ENCODE assay signal across 10 mouse cellular contexts in genomic region chr2:157095005-157095755, GRCm38 (mm10). TPM values are rescaled to one million over a fixed set of nuclear protein-coding genes. Genes with fewer than 3 reads are reported as not detected.
DNase-seq lines count a peak whose midpoint lies in the region; ATAC-seq and TF ChIP-seq lines count a peak whose summit lies in the region.
"Had no signal": no experiment of that assay in that cellular context is flagged by ENCODE, and none has a peak within 500 bp of the region (broad histone marks: within the 10 kb centered on the region; RNA-seq: fewer than 3 reads in every experiment).

No protein-coding gene starts in this region.

- ATAC-seq in forebrain, embryonic 15.5 days (replicated peaks): peak; percentile 53; the same call in 1 of the 2 replicates
- ATAC-seq in hindbrain, embryonic 12.5 days (ENCODE audit: low FRiP score): peak; percentile 48; the same call in 1 of the 2 replicates
- ATAC-seq in midbrain, embryonic 16.5 days: peak; percentile 68; the same call in 1 of the 2 replicates

- H3K27ac ChIP-seq in testis, adult 2 months (ENCODE audit: control insufficient read depth, insufficient read depth, low read depth, low read length): no peak overlapping the region
- H3K27ac ChIP-seq in forebrain, embryonic 15.5 days (replicated peaks): no peak overlapping the region
- H3K27ac ChIP-seq in hindbrain, embryonic 12.5 days: no peak overlapping the region
- H3K27ac ChIP-seq in limb, embryonic 10.5 days: no peak overlapping the region
- H3K27ac ChIP-seq in midbrain, embryonic 16.5 days (ENCODE audit: low read length): no peak overlapping the region
- H3K27ac ChIP-seq: embryonic facial prominence, embryonic 13.5 days had no signal

- H3K4me2 ChIP-seq in forebrain, embryonic 15.5 days (replicated peaks): no peak overlapping the region
- H3K4me2 ChIP-seq in hindbrain, embryonic 12.5 days (replicated peaks): no peak overlapping the region
- no peak overlapping the region for H3K4me2 ChIP-seq in midbrain, embryonic 16.5 days (ENCODE audit: low read length)
- H3K4me2 ChIP-seq: embryonic facial prominence, embryonic 13.5 days had no signal

- H3K4me1 ChIP-seq in testis, adult 2 months (ENCODE audit: control insufficient read depth, insufficient read depth, low read length): no peaks in the 10 kb centered on the region; the same call in 1 of the 2 replicates
- H3K4me1 ChIP-seq in forebrain, embryonic 15.5 days: peaks cover 6% of the 10 kb centered on the region
- no peaks in the 10 kb centered on the region for H3K4me1 ChIP-seq in hindbrain, embryonic 12.5 days
- H3K4me1 ChIP-seq in limb, embryonic 10.5 days: peaks cover 6% of the 10 kb centered on the region; the same call in 1 of the 2 replicates
- no peaks in the 10 kb centered on the region; the same call in 1 of the 2 replicates for H3K4me1 ChIP-seq in midbrain, embryonic 16.5 days (ENCODE audit: control insufficient read depth, insufficient read depth, low read length)

- H3K9me3 ChIP-seq in forebrain, embryonic 15.5 days: no peaks in the 10 kb centered on the region
- no peaks in the 10 kb centered on the region for H3K9me3 ChIP-seq in hindbrain, embryonic 12.5 days (replicated peaks)
- no peaks in the 10 kb centered on the region for H3K9me3 ChIP-seq in limb, embryonic 10.5 days (replicated peaks)
- H3K9me3 ChIP-seq in midbrain, embryonic 16.5 days (replicated peaks; ENCODE audit: control insufficient read depth, low read length, poor library complexity, severe bottlenecking): no peaks in the 10 kb centered on the region
- H3K9me3 ChIP-seq: embryonic facial prominence, embryonic 13.5 days had no signal

- no peaks in the 10 kb centered on the region for H3K36me3 ChIP-seq in testis, adult 2 months (ENCODE audit: control insufficient read depth, insufficient read depth, low read length)
- H3K36me3 ChIP-seq in forebrain, embryonic 15.5 days: no peaks in the 10 kb centered on the region
- H3K36me3 ChIP-seq in hindbrain, embryonic 12.5 days: peaks cover 9% of the 10 kb centered on the region; the same call in 1 of the 2 replicates
- H3K36me3 ChIP-seq in limb, embryonic 10.5 days: peaks cover 30% of the 10 kb centered on the region
- no peaks in the 10 kb centered on the region; the same call in 1 of the 2 replicates for H3K36me3 ChIP-seq in midbrain, embryonic 16.5 days (ENCODE audit: control insufficient read depth, insufficient read depth, low read length)

- DNase-seq in testis, postnatal 14 days (ENCODE audit: low spot score): no peak
- DNase-seq in c-Kit-positive CD71-positive TER-119-positive erythroid progenitor cells, embryonic 14.5 days (ENCODE audit: low spot score): peak; percentile 43
- DNase-seq in limb, embryonic 10.5 days (ENCODE audit: low spot score): peak; percentile 77
- peak; percentile 90 for DNase-seq in testis, postnatal 10 days (ENCODE audit: low spot score)

- WGBS in forebrain, embryonic 15.5 days: 61% methylated on average over 9 of the region's 9 CpGs
- WGBS in hindbrain, embryonic 12.5 days: 59% methylated on average over 9 of the region's 9 CpGs
- 70% methylated on average over 9 of the region's 9 CpGs for WGBS in limb, embryonic 10.5 days
- 62% methylated on average over 9 of the region's 9 CpGs for WGBS in midbrain, embryonic 16.5 days

- peak; percentile 70; the same call in 1 of the 2 replicates for TF ChIP-seq CTCF in testis, adult 2 months (IDR thresholded peaks at IDR 0.05; ENCODE audit: control insufficient read depth, insufficient read depth, insufficient replicate concordance, low read depth, low read length)

- no peak overlapping the region for H3K4me3 ChIP-seq in testis, adult 2 months (ENCODE audit: control insufficient read depth, low read depth, low read length)
- H3K4me3 ChIP-seq in forebrain, embryonic 15.5 days: no peak overlapping the region
- H3K4me3 ChIP-seq in hindbrain, embryonic 12.5 days: no peak overlapping the region
- H3K4me3 ChIP-seq in limb, embryonic 10.5 days: no peak overlapping the region
- no peak overlapping the region for H3K4me3 ChIP-seq in midbrain, embryonic 16.5 days (ENCODE audit: low read depth, low read length)
- H3K4me3 ChIP-seq: embryonic facial prominence, embryonic 13.5 days; myocyte had no signal

- no peak for TF ChIP-seq POLR2A in testis, adult 2 months (IDR thresholded peaks at IDR 0.05; ENCODE audit: control insufficient read depth, low read depth, low read length)

- 0 out of 2 replicates have a peak overlapping the region, but pooled peaks have one; percentile 15 for H3K9ac ChIP-seq in forebrain, embryonic 15.5 days (replicated peaks)
- H3K9ac ChIP-seq in hindbrain, embryonic 12.5 days: no peak overlapping the region
- 0 out of 2 replicates have a peak overlapping the region, but pooled peaks have one; percentile 46 for H3K9ac ChIP-seq in midbrain, embryonic 16.5 days (ENCODE audit: low read depth, low read length)
- H3K9ac ChIP-seq: embryonic facial prominence, embryonic 13.5 days had no signal

- no peaks in the 10 kb centered on the region for H3K27me3 ChIP-seq in testis, adult 2 months (ENCODE audit: control insufficient read depth, insufficient read depth, low read length)
- no peaks in the 10 kb centered on the region for H3K27me3 ChIP-seq in forebrain, embryonic 15.5 days
- H3K27me3 ChIP-seq in hindbrain, embryonic 12.5 days: no peaks in the 10 kb centered on the region
- no peaks in the 10 kb centered on the region for H3K27me3 ChIP-seq in limb, embryonic 10.5 days (ENCODE audit: low read depth, poor library complexity, severe bottlenecking)
- H3K27me3 ChIP-seq in midbrain, embryonic 16.5 days (ENCODE audit: control insufficient read depth, insufficient read depth, low read depth, low read length): no peaks in the 10 kb centered on the region
- H3K27me3 ChIP-seq: embryonic facial prominence, embryonic 13.5 days had no signal

RNA-seq across cellular contexts. Expression of gene Tldc2, which starts 8.3 kb away (rescaled TPM):
- 0.41 TPM in 1 of 2 replicates, not detected in the other for polyA plus RNA-seq in testis, adult 2 months (2012; rRNA removed)
- not detected in 2 replicates for polyA plus RNA-seq in forebrain, embryonic 15.5 days (2015; fragmentation: Nextera tagmentation; extraction: Ambion mirVana)
- polyA plus RNA-seq in hindbrain, embryonic 12.5 days (2016; fragmentation: Nextera tagmentation; extraction: Ambion mirVana): not detected in 2 replicates
- polyA plus RNA-seq in limb, embryonic 10.5 days (2016; fragmentation: Nextera tagmentation; extraction: Ambion mirVana): not detected in 2 replicates
- not detected in 2 replicates for polyA plus RNA-seq in midbrain, embryonic 16.5 days (2015; fragmentation: Nextera tagmentation; extraction: Ambion mirVana)
- polyA plus RNA-seq: embryonic facial prominence, embryonic 13.5 days; myocyte had no signal

RNA-seq across cellular contexts. Expression of gene Soga1, which starts 16.1 kb away (rescaled TPM):
- 3.3 and 4.5 TPM in 2 replicates for polyA plus RNA-seq in testis, adult 2 months (2012; rRNA removed)
- polyA plus RNA-seq in forebrain, embryonic 15.5 days (2015; fragmentation: Nextera tagmentation; extraction: Ambion mirVana): 5.7 and 8.2 TPM in 2 replicates
- 7.7 and 8.6 TPM in 2 replicates for polyA plus RNA-seq in hindbrain, embryonic 12.5 days (2016; fragmentation: Nextera tagmentation; extraction: Ambion mirVana)
- 5.3 and 5.7 TPM in 2 replicates for polyA plus RNA-seq in limb, embryonic 10.5 days (2016; fragmentation: Nextera tagmentation; extraction: Ambion mirVana)
- polyA plus RNA-seq in midbrain, embryonic 16.5 days (2015; fragmentation: Nextera tagmentation; extraction: Ambion mirVana): 5.2 and 5.5 TPM in 2 replicates

RNA-seq across cellular contexts. Expression of gene Samhd1, which starts 39.9 kb away (rescaled TPM):
- polyA plus RNA-seq in testis, adult 2 months (2012; rRNA removed): 5.3 and 5.4 TPM in 2 replicates
- polyA plus RNA-seq in forebrain, embryonic 15.5 days (2015; fragmentation: Nextera tagmentation; extraction: Ambion mirVana): 12.3 and 12.6 TPM in 2 replicates
- polyA plus RNA-seq in hindbrain, embryonic 12.5 days (2016; fragmentation: Nextera tagmentation; extraction: Ambion mirVana): 17.2 and 20.2 TPM in 2 replicates
- 24.0 and 27.3 TPM in 2 replicates for polyA plus RNA-seq in limb, embryonic 10.5 days (2016; fragmentation: Nextera tagmentation; extraction: Ambion mirVana)
- 9.1 and 9.6 TPM in 2 replicates for polyA plus RNA-seq in midbrain, embryonic 16.5 days (2015; fragmentation: Nextera tagmentation; extraction: Ambion mirVana)
